Comparison of ENCODE assay signal across 9 mouse cellular contexts in genomic region chr12:11456213-11456612, GRCm38 (mm10). TPM values are rescaled to one million over a fixed set of nuclear protein-coding genes. Genes with fewer than 3 reads are reported as not detected.
DNase-seq lines count a peak whose midpoint lies in the region; ATAC-seq and TF ChIP-seq lines count a peak whose summit lies in the region.
"Had no signal": no experiment of that assay in that cellular context is flagged by ENCODE, and none has a peak within 500 bp of the region (broad histone marks: within the 10 kb centered on the region; RNA-seq: fewer than 3 reads in every experiment).

No protein-coding gene starts in this region.

- peak overlapping the region; percentile 71 for H3K9ac ChIP-seq in heart, embryonic 11.5 days (ENCODE audit: low read depth, low read length)
- H3K9ac ChIP-seq in heart, postnatal 0 days (replicated peaks; ENCODE audit: low read depth, low read length), result peak overlapping the region; percentile 40; the same call in 1 of the 2 replicates

- POLR2A ChIA-PET in Patski (lab: Charles Lee), result no interaction called here

- peak overlapping the region; percentile 57 for H3K4me3 ChIP-seq in heart, embryonic 11.5 days (ENCODE audit: low read depth, low read length)
- H3K4me3 ChIP-seq in heart, postnatal 0 days (ENCODE audit: low read depth, low read length), result peak overlapping the region; percentile 46

- peak overlapping the region; percentile 98 for H3K4me2 ChIP-seq in heart, embryonic 11.5 days
- H3K4me2 ChIP-seq in heart, postnatal 0 days (ENCODE audit: low read depth, low read length), result peak overlapping the region; percentile 91

- H3K9me3 ChIP-seq in heart, embryonic 11.5 days (replicated peaks; ENCODE audit: control insufficient read depth, low read length), result no peaks in the 10 kb centered on the region
- no peaks in the 10 kb centered on the region for H3K9me3 ChIP-seq in heart, postnatal 0 days (replicated peaks; ENCODE audit: control insufficient read depth, low read length)

- H3K36me3 ChIP-seq in heart, embryonic 11.5 days (ENCODE audit: control insufficient read depth, insufficient read depth, low read length), result no peaks in the 10 kb centered on the region
- H3K36me3 ChIP-seq in heart, postnatal 0 days (replicated peaks; ENCODE audit: control insufficient read depth, insufficient read depth, low read length), result no peaks in the 10 kb centered on the region

- DNase-seq in heart, adult 9 months (ENCODE audit: low spot score in 2 of 2), result no peak
- DNase-seq in Patski (ENCODE audit: low read depth, low spot score), result no peak
- DNase-seq in heart, postnatal 0 days (ENCODE audit: low spot score), result no peak
- no peak for DNase-seq in adipocyte (ENCODE audit: low spot score)
- DNase-seq in thymus, postnatal 0 days (ENCODE audit: low spot score), result no peak
- no peak for DNase-seq in ovary, adult 18-20 months (ENCODE audit: low spot score)

- no peak for TF ChIP-seq CTCF in Patski (IDR thresholded peaks at IDR 0.05)
- TF ChIP-seq CTCF in heart, postnatal 0 days (IDR thresholded peaks at IDR 0.05; ENCODE audit: low read depth), result no peak

- CTCF ChIA-PET in Patski (lab: Charles Lee), result interaction anchor here (1.3 kb wide), 1 partner anchor 19 kb away, joined by 3 read pairs; no protein-coding TSS in a partner anchor

- no peaks in the 10 kb centered on the region for H3K4me1 ChIP-seq in heart, embryonic 11.5 days (ENCODE audit: control insufficient read depth, insufficient read depth, low read length)
- no peaks in the 10 kb centered on the region for H3K4me1 ChIP-seq in heart, postnatal 0 days (ENCODE audit: control insufficient read depth, insufficient read depth)

- no peak overlapping the region for H3K27ac ChIP-seq in heart, embryonic 11.5 days (ENCODE audit: low read depth, low read length)
- H3K27ac ChIP-seq in heart, postnatal 0 days (ENCODE audit: low read depth), result no peak overlapping the region

- in situ Hi-C loops in Patski (cut with MboI; ENCODE audit: low pct_unique_long_range_greater_than_20kb), result no loop called here

- TF ChIP-seq EP300 in heart, postnatal 0 days (IDR thresholded peaks at IDR 0.05; ENCODE audit: low read depth), result no peak

- ATAC-seq in heart, embryonic 11.5 days (replicated peaks; ENCODE audit: insufficient number of reproducible peaks, low FRiP score, low TSS enrichment), result peak; percentile 60
- peak; percentile 17 for ATAC-seq in Patski
- ATAC-seq in heart, postnatal 0 days (ENCODE audit: insufficient read depth, low read depth), result 0 out of 2 replicates have a peak, but pooled peaks have one; percentile 4
- peak; percentile 18; the same call in 1 of the 2 replicates for ATAC-seq in megakaryocyte progenitor cell, adult 5-6 weeks (replicated peaks; ENCODE audit: poor library complexity)

- WGBS in heart, embryonic 11.5 days (ENCODE audit: insufficient replicate concordance), result 3% methylated on average over 11 of the region's 11 CpGs
- WGBS in heart, postnatal 0 days, result 5% methylated on average over 11 of the region's 11 CpGs

- H3K27me3 ChIP-seq in heart, embryonic 11.5 days (ENCODE audit: control insufficient read depth, insufficient read depth, low read length), result 0 out of 2 replicates have a peak, but pooled peaks cover 2% of the 10 kb centered on the region
- peaks cover 67% of the 10 kb centered on the region for H3K27me3 ChIP-seq in Patski
- H3K27me3 ChIP-seq in heart, postnatal 0 days (ENCODE audit: control insufficient read depth, insufficient read depth, low read length), result no peaks in the 10 kb centered on the region
- H3K27me3 ChIP-seq: CH12.LX had no signal

RNA-seq across cellular contexts. Expression of gene Rad51ap2, which starts 0.3 kb away (rescaled TPM):
- 0.33 and 0.44 TPM in 2 replicates for polyA plus RNA-seq in heart, embryonic 11.5 days (2014; fragmentation: Nextera tagmentation; extraction: Ambion mirVana)
- not detected for polyA plus RNA-seq in Patski (2021)
- total RNA-seq in heart, postnatal 0 days (2014; rRNA removed; ENCODE audit: low replicate concordance), result not detected in 2 replicates
- polyA plus RNA-seq in heart, postnatal 0 days (2015; fragmentation: Nextera tagmentation; extraction: Ambion mirVana), result 0.14 and 0.16 TPM in 2 replicates
- total RNA-seq in megakaryocyte progenitor cell, adult 5-6 weeks (2015), result not detected in 2 replicates
- not detected in 2 replicates for total RNA-seq in megakaryocyte progenitor cell, adult 5-6 weeks (2017)
- 0.07 TPM in 1 of 2 replicates, not detected in the other for polyA plus RNA-seq in thymus, postnatal 0 days (2015; fragmentation: Nextera tagmentation; extraction: Ambion mirVana)
- total RNA-seq: CH12.LX had no signal

RNA-seq across cellular contexts. Expression of gene Vsnl1, which starts 19.8 kb away (rescaled TPM):
- polyA plus RNA-seq in heart, embryonic 11.5 days (2014; fragmentation: Nextera tagmentation; extraction: Ambion mirVana), result 31.2 and 36.1 TPM in 2 replicates
- polyA plus RNA-seq in Patski (2021), result not detected
- total RNA-seq in heart, postnatal 0 days (2014; rRNA removed; ENCODE audit: low replicate concordance), result 1.6 and 6.9 TPM in 2 replicates
- 2.9 and 5.5 TPM in 2 replicates for polyA plus RNA-seq in heart, postnatal 0 days (2015; fragmentation: Nextera tagmentation; extraction: Ambion mirVana)
- not detected in 2 replicates for total RNA-seq in megakaryocyte progenitor cell, adult 5-6 weeks (2015)
- total RNA-seq in megakaryocyte progenitor cell, adult 5-6 weeks (2017), result not detected in 2 replicates
- 0.14 and 0.17 TPM in 2 replicates for polyA plus RNA-seq in thymus, postnatal 0 days (2015; fragmentation: Nextera tagmentation; extraction: Ambion mirVana)
- total RNA-seq: CH12.LX had no signal

Comparison
In these comparisons a context has a peak if more than half of its experiments do, and no peak if none do; other contexts are left out.
1. ATAC-seq: peak in every context shown above with its lines; median percentile 60 in heart, embryonic 11.5 days; 18 in megakaryocyte progenitor cell, adult 5-6 weeks; 17 in Patski; 4 in heart, postnatal 0 days.